Mouse (Mus musculus) myocyte (in vitro differentiated cells): ENCODE measurements around the gene Klhl1.

Experiments
- E2F4 ChIP-seq: IDR thresholded peaks from one replicate; pipeline ENCODE4 v1.6.1; 2011; ENCODE audit warnings: mild to moderate bottlenecking, control low read depth, moderate library complexity; ENCODE audit not compliant: insufficient read depth
- MAX ChIP-seq: IDR thresholded peaks from one replicate; pipeline ENCODE4 v1.6.1; 2011; ENCODE audit warnings: low read depth, mild to moderate bottlenecking, control low read depth
- MYOG ChIP-seq, 3 experiments: IDR thresholded peaks; one replicate each; pipeline ENCODE4 v1.6.1; 2011; ENCODE audit warnings: control low read depth in 2 of 3, low read depth in 2 of 3, mild to moderate bottlenecking in 2 of 3; ENCODE audit not compliant: insufficient read length in 2 of 3, control insufficient read depth in 1 of 3, insufficient read depth in 1 of 3
- POLR2A ChIP-seq: IDR thresholded peaks from one replicate; pipeline ENCODE4 v1.6.1; 2011; ENCODE audit warnings: low read depth, mild to moderate bottlenecking, control low read depth, moderate library complexity; ENCODE audit not compliant: insufficient read length
- POLR2AphosphoS2 ChIP-seq: IDR thresholded peaks from one replicate; pipeline ENCODE4 v1.6.1; 2011; ENCODE audit warnings: low read depth, control low read depth; ENCODE audit not compliant: insufficient read length
- REST ChIP-seq: IDR thresholded peaks from one replicate; pipeline ENCODE4 v1.6.1; 2011; ENCODE audit warnings: mild to moderate bottlenecking, control low read depth, moderate library complexity; ENCODE audit not compliant: insufficient read depth, insufficient read length
- TCF12 ChIP-seq: IDR thresholded peaks from one replicate; pipeline ENCODE4 v1.6.1; 2011; ENCODE audit warnings: mild to moderate bottlenecking, control low read depth; ENCODE audit not compliant: poor library complexity, insufficient read depth, severe bottlenecking

- TF ChIP-seq E2F4 (no peak), TCF12 (no peak), MAX (no peak), POLR2AphosphoS2 (no peak), POLR2A (no peak), MYOG (IDR thresholded peaks at IDR 0.05; ENCODE audit: control insufficient read depth in 1 of 3, insufficient read depth in 1 of 3, insufficient read length in 2 of 3, low read depth in 2 of 3) (no peak), REST (no peak)
Measured at GRCm38 (mm10) chr14:96331069-96331468, 187.8 kb downstream of the Klhl1 start.
